Mouse (Mus musculus): ENCODE results near the gene Bbof1. TPM values are rescaled to one million over a fixed set of nuclear protein-coding genes. Genes with fewer than 3 reads are reported as not detected.
A peak's percentile ranks its signal among the peaks of the same experiment; 100 is the strongest.

Bbof1 gene
- total RNA-seq, 2 experiments from 2014 or later: 5.7 to 8.4 TPM

GRCm38 (mm10) chr12:84468701-84469100 lies 59.8 kb downstream of the Bbof1 start:
- peak; percentile 12 for DNase-seq

- DNase-seq: no peak
Measured at GRCm38 (mm10) chr12:84478937-84479336, 70.1 kb downstream of the Bbof1 start.

GRCm38 (mm10) chr12:84481251-84481650 lies 72.4 kb downstream of the Bbof1 start:
- no peak for DNase-seq

- no peak for DNase-seq
Measured at GRCm38 (mm10) chr12:84482778-84483585, 74.1 kb downstream of the Bbof1 start.

GRCm38 (mm10) chr12:84487324-84488056 lies 78.6 kb downstream of the Bbof1 start:
- DNase-seq: peak; percentile 20

Other genes starting within 250 kb of the Bbof1 start
- gene Elmsan1, start 190.2 kb upstream of the Bbof1 start, total RNA-seq (2021): 10 to 100 TPM; 19.2 to 24.9 TPM
- 100 to 1,000 TPM; 141 to 155 TPM for gene Ptgr2, start 123.8 kb upstream of the Bbof1 start, total RNA-seq (2021)
- 10 to 100 TPM; 38.2 to 48.8 TPM for gene Zfp410, start 92.2 kb upstream of the Bbof1 start, total RNA-seq (2021)
- gene Coq6, start 47.4 kb upstream of the Bbof1 start, total RNA-seq (2021): 100 to 1,000 TPM; 100 to 114 TPM
- gene Fam161b, start 47.2 kb upstream of the Bbof1 start, total RNA-seq (2021): 1 to 10 TPM; 1.7 to 4.3 TPM
- gene Entpd5, start within 50 bp of the Bbof1 start, total RNA-seq (2021): 10 to 100 TPM; 66.3 to 74.5 TPM
- 10 to 100 TPM; 13.9 to 14.7 TPM for gene Rnf113a2, start 8.1 kb downstream of the Bbof1 start, total RNA-seq (2021)
- 100 to 1,000 TPM; 230 to 234 TPM for gene Aldh6a1, start 41.9 kb downstream of the Bbof1 start, total RNA-seq (2021)
- 10 to 100 TPM; 10.9 to 11.2 TPM for gene Lin52, start 42.4 kb downstream of the Bbof1 start, total RNA-seq (2021)
- gene Vsx2, start 160.7 kb downstream of the Bbof1 start, total RNA-seq (2021): not detected
- 10 to 100 TPM in 1 of 2 experiments, 1 to 10 TPM in 1; 10.0 to 14.6 TPM for gene Abcd4, start 208.3 kb downstream of the Bbof1 start, total RNA-seq (2021)
- gene Vrtn, start 231.9 kb downstream of the Bbof1 start, total RNA-seq (2021): not detected